Mouse (Mus musculus) kidney, postnatal 10 days (tissue): ENCODE results near the gene Gm44502.

ENCODE experiments used
- DNase-seq: peaks from one replicate; pipeline ENCODE4 v3.0.0; 2021; ENCODE audit warnings: mixed read lengths

The Gm44502 gene

GRCm38 (mm10) chr15:89398146-89398545 is 31.4 kb downstream of the Gm44502 start:
- DNase-seq = no peak

GRCm38 (mm10) chr15:89396883-89397282 is 32.6 kb downstream of the Gm44502 start:
- no peak for DNase-seq

- DNase-seq = no peak
These were observed 39.4 kb downstream of the Gm44502 start for GRCm38 (mm10) chr15:89390081-89390480.

GRCm38 (mm10) chr15:89387127-89387526 is 42.4 kb downstream of the Gm44502 start:
- DNase-seq = no peak

- no peak for DNase-seq
These were observed 44.9 kb downstream of the Gm44502 start, which contains the start of gene Klhdc7b for GRCm38 (mm10) chr15:89384617-89385016. Gene Klhdc7b, plus strand, starts transcription at chr15:89384917.

- peak; percentile 61 for DNase-seq
These were observed 50.1 kb downstream of the Gm44502 start for GRCm38 (mm10) chr15:89379429-89379828.

- peak; percentile 49 for DNase-seq
These were observed 50.6 kb downstream of the Gm44502 start, which contains the start of gene Odf3b for GRCm38 (mm10) chr15:89378831-89379401. Gene Odf3b, minus strand, starts transcription at chr15:89379282.

GRCm38 (mm10) chr15:89377938-89378828 is 51.3 kb downstream of the Gm44502 start:
- DNase-seq = no peak

- DNase-seq = no peak
These were observed 52.1 kb downstream of the Gm44502 start for GRCm38 (mm10) chr15:89377362-89377761.

- DNase-seq = no peak
These were observed 52.5 kb downstream of the Gm44502 start, which contains the start of gene Tymp for GRCm38 (mm10) chr15:89376957-89377356. Gene Tymp, minus strand, starts transcription at chr15:89377039.

- no peak for DNase-seq
These were observed 53.5 kb downstream of the Gm44502 start for GRCm38 (mm10) chr15:89376040-89376439.

GRCm38 (mm10) chr15:89374801-89375534 is 54.5 kb downstream of the Gm44502 start:
- no peak for DNase-seq

- no peak for DNase-seq
These were observed 55.2 kb downstream of the Gm44502 start for GRCm38 (mm10) chr15:89374340-89374739.

GRCm38 (mm10) chr15:89373762-89374248 is 55.7 kb downstream of the Gm44502 start, which contains the start of gene Sco2:
Gene Sco2, minus strand, starts transcription at chr15:89373846.
- peak; percentile 97 for DNase-seq

GRCm38 (mm10) chr15:89373027-89373761 is 56.3 kb downstream of the Gm44502 start:
- peak; percentile 93 for DNase-seq

- DNase-seq = no peak
These were observed 57.0 kb downstream of the Gm44502 start for GRCm38 (mm10) chr15:89372536-89372935.

- no peak for DNase-seq
These were observed 57.4 kb downstream of the Gm44502 start for GRCm38 (mm10) chr15:89372068-89372467.
